Mouse (Mus musculus) cerebellum, adult 9-10 months (tissue): Measurements from ENCODE around the gene Sox14.

Source experiments
- DNase-seq: peaks from one replicate; pipeline ENCODE4 v3.0.0; 2022

The Sox14 gene

GRCm38 (mm10) chr9:99846820-99847219 lies 29.1 kb downstream of the Sox14 start:
- peak; percentile 57 for DNase-seq

GRCm38 (mm10) chr9:99839367-99839766 lies 36.6 kb downstream of the Sox14 start:
- DNase-seq: no peak

- no peak for DNase-seq
Measured at GRCm38 (mm10) chr9:99838877-99839276, 37.1 kb downstream of the Sox14 start.

GRCm38 (mm10) chr9:99836707-99837106 lies 39.3 kb downstream of the Sox14 start:
- DNase-seq: no peak

GRCm38 (mm10) chr9:99835624-99836430 lies 40.1 kb downstream of the Sox14 start:
- no peak for DNase-seq
